Mouse (Mus musculus) activated CD4-positive, CD25-positive, alpha-beta regulatory T cell, adult 4 months (primary cell): ENCODE data around the gene Kcmf1. TPM values are rescaled to one million over a fixed set of nuclear protein-coding genes. Genes with fewer than 3 reads are reported as not detected.

Source experiments
- polyA plus RNA-seq, 2 experiments: library from polyadenylated mRNA; unstranded; fragments of 100-300 nt; shearing (Covaris generic); gene quantifications; one replicate each; pipeline ENCODE4 v1.2.1; 2017

Kcmf1 gene
- polyA plus RNA-seq, 2 experiments from 2014 or later = 10.1 to 12.0 TPM

Other genes with a start within 250 kb of the Kcmf1 start
- under 1 TPM; 0.40 to 0.75 TPM for gene Tcf7l1, start 110.7 kb downstream of the Kcmf1 start, polyA plus RNA-seq
- gene Tmsb10, start 58.8 kb upstream of the Kcmf1 start, polyA plus RNA-seq = 1,000 to 10,000 TPM; 4,284 to 5,100 TPM